Mouse (Mus musculus) CH12.LX (cell line): ENCODE data around the gene Bcl2l2.

Experiments used
- CHD2 ChIP-seq: IDR thresholded peaks from 2 replicates; pipeline ENCODE4 v1.6.1; 2011; ENCODE audit warnings: low read length, improper control_type of control experiment
- CTCF ChIP-seq, 2 experiments: IDR thresholded peaks in 1 of 2; conservative IDR thresholded peaks in 1 of 2; 2 replicates each; pipeline ENCODE4 v1.5.1; 2011 to 2012; ENCODE audit warnings: low read depth in 2 of 2, low read length in 2 of 2, improper control_type of control experiment in 1 of 2, inconsistent platforms in 1 of 2, mild to moderate bottlenecking in 1 of 2, moderate library complexity in 1 of 2
- KAT2A ChIP-seq: IDR thresholded peaks from 2 replicates; pipeline ENCODE4 v1.6.1; 2012; ENCODE audit warnings: low read length, improper control_type of control experiment, inconsistent platforms; ENCODE audit not compliant: insufficient replicate concordance
- MAZ ChIP-seq: IDR thresholded peaks from 2 replicates; pipeline ENCODE4 v1.6.1; 2012; ENCODE audit warnings: low read depth, mild to moderate bottlenecking, inconsistent platforms, low read length, improper control_type of control experiment, moderate library complexity
- ZC3H11A ChIP-seq: IDR thresholded peaks from 2 replicates; pipeline ENCODE4 v1.6.1; 2012; ENCODE audit warnings: low read depth, mild to moderate bottlenecking, inconsistent platforms, low read length, improper control_type of control experiment

- TF ChIP-seq CHD2 (no peak), MAZ (no peak), CTCF (conservative IDR thresholded peaks at IDR 0.05 in 1 of 2, IDR thresholded peaks at IDR 0.05 in 1 of 2; ENCODE audit: low read depth in 2 of 2, low read length in 2 of 2) (no peak), KAT2A (no peak), ZC3H11A (no peak)
Measured at GRCm38 (mm10) chr14:54870861-54871260, 12.3 kb upstream of the Bcl2l2 start, which contains the start of gene Homez.
